In the genomic region with DNA sequence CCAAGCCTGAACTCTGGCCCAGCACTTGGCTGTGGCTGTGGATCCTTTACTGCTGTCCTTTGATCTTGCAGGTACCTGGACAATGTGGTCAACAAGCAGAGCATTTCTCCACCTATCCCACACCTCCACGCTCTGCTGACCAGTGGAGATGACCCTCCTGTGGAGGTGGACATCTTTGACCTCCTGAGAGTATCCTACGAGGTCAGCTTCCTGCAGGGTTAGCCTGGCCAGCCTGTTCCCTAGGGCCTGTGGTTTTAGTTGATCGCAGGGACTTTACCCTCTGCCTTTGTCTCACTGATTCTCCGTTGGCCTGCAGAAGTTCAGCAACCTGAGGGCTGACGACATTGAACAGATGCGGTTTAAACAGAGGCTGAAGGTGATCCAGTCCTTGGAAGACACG, we compare ENCODE assay signal across 14 mouse cellular contexts.
"Had no signal": no experiment of that assay in that cellular context is flagged by ENCODE, and none has a peak within 500 bp of the region (broad histone marks: within the 10 kb centered on the region; RNA-seq: fewer than 3 reads in every experiment).

No protein-coding gene starts in this region.

- H3K9me3 ChIP-seq: limb, embryonic 15.5 days; neural tube, embryonic 13.5 days; stomach, embryonic 15.5 days had no signal

- H3K4me2 ChIP-seq: hindbrain, embryonic 14.5 days; limb, embryonic 15.5 days; neural tube, embryonic 13.5 days; stomach, embryonic 15.5 days had no signal

- H3K9ac ChIP-seq: hindbrain, embryonic 14.5 days; limb, embryonic 15.5 days; neural tube, embryonic 13.5 days; stomach, embryonic 15.5 days had no signal

- H3K4me1 ChIP-seq: limb, embryonic 15.5 days; stomach, embryonic 15.5 days had no signal

- DNase-seq: layer of hippocampus, adult 9-11 months; layer of hippocampus, postnatal 36 days; lung, adult 2 months; lung, postnatal 36 days; midbrain, embryonic 14.5 days; retina, postnatal 1 day; right cerebral cortex, postnatal 4 days; thymus, postnatal 36 days had no signal

- H3K4me3 ChIP-seq: limb, embryonic 15.5 days; neural tube, embryonic 13.5 days; stomach, embryonic 15.5 days had no signal

- H3K27me3 ChIP-seq: limb, embryonic 15.5 days; neural tube, embryonic 13.5 days; stomach, embryonic 15.5 days had no signal

- ATAC-seq: intestine, embryonic 16.5 days; lung, postnatal 0 days had no signal

- H3K27ac ChIP-seq: hindbrain, embryonic 14.5 days; limb, embryonic 15.5 days; neural tube, embryonic 13.5 days; stomach, embryonic 15.5 days had no signal
